Mouse (Mus musculus) bone marrow, adult 2 months (tissue): ENCODE results near the gene Spata2. TPM values are rescaled to one million over a fixed set of nuclear protein-coding genes. Genes with fewer than 3 reads are reported as not detected.

Source experiments
- H3K27ac ChIP-seq: fragments of 200-500 bp; 2 replicates; pipeline ENCODE4 v1.5.1; 2012; ENCODE audit warnings: low read depth, mild to moderate bottlenecking, control low read depth, inconsistent platforms, low read length; ENCODE audit not compliant: control insufficient read depth, poor library complexity, insufficient read depth
- H3K4me1 ChIP-seq: fragments of 200-500 bp; 2 replicates; pipeline ENCODE4 v1.6.1; 2011; ENCODE audit warnings: low read length; ENCODE audit not compliant: control insufficient read depth, insufficient read depth
- H3K4me3 ChIP-seq: fragments of 200-500 bp; replicated peaks from 2 replicates; pipeline ENCODE3; 2011; ENCODE audit warnings: mild to moderate bottlenecking, low read depth, low read length, control low read depth; ENCODE audit not compliant: control insufficient read depth
- CTCF ChIP-seq: fragments of 200-500 bp; IDR thresholded peaks from 2 replicates; pipeline ENCODE4 v1.5.1; 2011; ENCODE audit warnings: low read length, control low read depth; ENCODE audit not compliant: control insufficient read depth, insufficient read depth
- POLR2A ChIP-seq: fragments of 200-500 bp; IDR thresholded peaks from 2 replicates; pipeline ENCODE4 v1.6.1; 2011; ENCODE audit warnings: low read depth, mild to moderate bottlenecking, control low read depth, low read length, borderline replicate concordance; ENCODE audit not compliant: control insufficient read depth
- WGBS: fragments of 180-500 bp; shearing (Covaris S2); methylation state at CpG from one replicate; pipeline ENCODE4 v1.1.7; 2018; 5-methylcytosine and 5-hydroxymethylcytosine counted together
- polyA plus RNA-seq: library from polyadenylated mRNA; stranded (reverse); fragments of >200 nt; gene quantifications from 2 replicates; pipeline ENCODE4 v1.2.4, GENCODE M21; 2011; ENCODE audit warnings: low replicate concordance; ENCODE audit not compliant: missing spikeins, insufficient read depth, insufficient read length

Gene Spata2
- polyA plus RNA-seq, 1 experiment = 9.1 TPM

DNA sequence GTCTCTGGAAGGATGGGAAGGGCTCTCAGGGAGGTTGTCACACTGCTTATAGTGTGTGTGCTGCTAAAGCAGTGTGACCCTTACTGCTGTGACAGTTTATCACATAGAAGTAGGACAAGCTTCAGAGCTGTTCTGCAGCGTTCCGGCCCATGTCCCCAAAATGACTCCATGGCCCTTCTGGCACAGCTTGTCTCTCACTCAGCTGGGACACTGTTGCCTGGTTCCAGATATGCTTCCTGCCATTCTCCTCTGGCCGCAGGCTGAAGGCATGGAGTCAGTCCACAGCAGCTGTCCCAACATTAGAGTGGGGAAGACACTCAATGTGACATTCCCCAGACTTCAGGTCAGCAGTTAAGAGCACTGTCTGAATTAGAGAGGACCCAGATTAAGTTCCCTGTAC, 34.1 kb downstream of the Spata2 start:
- 97% methylated on average over 3 of the region's 3 CpGs for WGBS
- Histone ChIP-seq H3K4me3 (no peak overlapping the region), H3K4me1 (no peaks in the 10 kb centered on the region; the same call in 1 of the 2 replicates), H3K27ac (no peak overlapping the region)
- no peak for TF ChIP-seq POLR2A
- TF ChIP-seq CTCF = no peak

- Histone ChIP-seq H3K4me3 (no peak overlapping the region), H3K4me1 (no peaks in the 10 kb centered on the region; the same call in 1 of the 2 replicates), H3K27ac (no peak overlapping the region)
- TF ChIP-seq CTCF = no peak
- no peak for TF ChIP-seq POLR2A
- 47% methylated on average over 9 of the region's 9 CpGs for WGBS
These were observed 35.5 kb downstream of the Spata2 start for GRCm38 (mm10) chr2:167457213-167457612.

DNA sequence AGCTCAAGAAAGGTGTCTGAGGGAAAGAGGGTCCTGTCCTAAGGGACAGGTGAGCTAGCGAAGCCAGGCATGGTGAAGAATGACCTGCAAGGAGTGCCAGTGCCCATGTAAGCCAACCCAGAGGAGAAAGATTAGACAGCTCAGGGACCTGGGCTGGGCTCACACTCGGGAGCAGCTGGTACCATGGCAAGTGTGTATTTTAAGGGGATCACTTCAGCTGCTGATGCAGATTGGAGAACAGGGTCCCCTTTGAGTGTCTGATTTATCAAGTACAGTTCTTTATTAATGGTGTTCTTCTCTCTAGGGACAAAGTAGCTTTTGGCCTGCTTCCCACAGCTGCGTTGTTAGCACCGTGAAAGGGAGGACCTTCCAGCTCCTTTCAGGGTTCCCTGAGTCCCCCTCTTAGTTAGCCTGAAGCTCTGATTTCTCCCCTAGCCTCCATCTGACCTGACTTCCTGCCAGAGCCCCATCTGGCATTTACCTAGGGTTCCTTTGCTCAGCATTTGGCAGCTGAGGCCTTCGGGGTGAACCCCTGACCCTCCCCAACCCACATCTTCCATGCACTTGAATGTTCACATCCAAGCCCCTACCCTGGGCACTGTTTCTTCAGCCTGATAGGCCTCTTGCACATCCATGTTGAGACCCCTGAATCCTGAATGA, 36.2 kb downstream of the Spata2 start:
- 74% methylated on average over 5 of the region's 5 CpGs for WGBS
- TF ChIP-seq CTCF = no peak
- no peak for TF ChIP-seq POLR2A
- no peak overlapping the region for H3K4me3 ChIP-seq
- no peak overlapping the region for H3K27ac ChIP-seq
- no peaks in the 10 kb centered on the region; the same call in 1 of the 2 replicates for H3K4me1 ChIP-seq

DNA sequence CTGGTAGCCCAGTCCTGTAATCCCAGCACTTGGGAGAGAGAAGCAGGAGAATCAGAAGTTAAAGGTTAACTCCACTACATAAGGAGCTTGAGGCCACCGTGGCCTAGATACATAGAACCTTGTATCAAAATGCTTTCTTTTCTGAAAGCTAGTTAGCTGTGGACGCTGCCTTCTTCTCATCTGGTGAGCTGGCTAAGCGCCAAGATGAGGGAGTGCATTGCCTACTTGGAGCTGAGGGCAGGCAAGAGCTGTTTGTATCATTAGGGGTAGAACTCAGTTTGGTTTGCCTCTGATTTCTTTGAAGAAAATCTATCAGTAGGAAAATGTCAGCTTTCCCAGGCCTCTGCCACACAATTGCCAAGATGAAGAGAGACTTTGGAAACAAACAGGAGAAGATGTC, 38.9 kb downstream of the Spata2 start:
- TF ChIP-seq CTCF (no peak), POLR2A (no peak)
- WGBS = 80% methylated on average over 3 of the region's 3 CpGs
- Histone ChIP-seq H3K27ac (no peak overlapping the region), H3K4me3 (no peak overlapping the region), H3K4me1 (no peaks in the 10 kb centered on the region; the same call in 1 of the 2 replicates)

DNA sequence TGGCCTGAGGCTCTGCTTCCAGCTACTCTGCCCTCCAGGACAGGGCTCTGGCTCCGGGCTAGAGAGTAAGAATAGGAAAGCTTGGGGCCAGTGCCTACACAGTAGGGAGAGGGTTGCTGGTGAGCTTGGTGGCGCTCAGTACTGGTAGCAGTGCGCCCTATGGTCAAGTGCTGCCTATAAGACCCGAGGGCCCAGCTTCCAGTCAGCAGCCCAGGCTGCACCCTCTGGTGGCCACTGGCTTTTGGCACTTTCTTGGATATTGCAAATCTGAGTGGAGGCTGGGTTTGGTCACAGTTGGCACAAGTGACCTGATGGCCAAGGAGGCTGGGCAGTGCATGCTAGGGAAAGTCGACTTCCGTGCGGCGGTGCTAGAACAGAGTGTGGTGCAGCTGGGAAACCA, 42.0 kb downstream of the Spata2 start:
- Histone ChIP-seq H3K4me3 (no peak overlapping the region), H3K4me1 (peaks cover 2% of the 10 kb centered on the region; the same call in 1 of the 2 replicates), H3K27ac (no peak overlapping the region; the same call in 1 of the 2 replicates)
- 89% methylated on average over 8 of the region's 8 CpGs for WGBS
- TF ChIP-seq CTCF (no peak), POLR2A (no peak)

GRCm38 (mm10) chr2:167449331-167450275, 43.1 kb downstream of the Spata2 start:
- no peak overlapping the region for H3K27ac ChIP-seq
- 92% methylated on average over 21 of the region's 21 CpGs for WGBS

DNA sequence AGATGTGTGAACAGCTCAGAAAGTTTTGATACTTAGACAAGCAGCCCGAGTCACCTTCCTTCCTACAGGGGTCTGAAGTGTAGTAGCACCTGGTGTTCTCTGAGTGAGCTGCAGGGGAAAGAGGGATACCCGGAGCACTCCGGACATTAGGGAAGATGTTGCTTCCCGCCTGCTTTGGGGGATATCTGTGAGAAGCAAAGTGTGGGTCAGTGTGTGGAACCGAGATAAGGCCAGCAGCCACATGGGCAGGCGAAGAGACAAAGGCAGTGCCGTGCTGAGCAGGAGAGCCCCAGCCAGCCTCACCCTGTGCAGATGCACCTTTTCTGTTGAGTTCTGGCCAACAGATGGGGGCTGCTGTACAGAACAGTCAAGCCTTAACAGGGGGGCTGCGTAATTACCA, 45.1 kb downstream of the Spata2 start:
- no peak for TF ChIP-seq POLR2A
- no peak for TF ChIP-seq CTCF
- H3K4me1 ChIP-seq = peaks cover 2% of the 10 kb centered on the region; the same call in 1 of the 2 replicates
- peak overlapping the region; percentile 35 for H3K27ac ChIP-seq
- 66% methylated on average over 8 of the region's 8 CpGs for WGBS
- no peak overlapping the region for H3K4me3 ChIP-seq

More at GRCm38 (mm10) chr2:167449331-167450275, 43.1 kb downstream of the Spata2 start:
- no peak for TF ChIP-seq POLR2A
- no peak for TF ChIP-seq CTCF
- Histone ChIP-seq H3K4me3 (no peak overlapping the region), H3K4me1 (peaks cover 2% of the 10 kb centered on the region; the same call in 1 of the 2 replicates)

GRCm38 (mm10) chr2:167447207-167447606, 45.5 kb downstream of the Spata2 start:
- no peak overlapping the region for H3K4me3 ChIP-seq
- TF ChIP-seq CTCF = no peak
- no peak for TF ChIP-seq POLR2A
- H3K27ac ChIP-seq = peak overlapping the region; percentile 76
- WGBS = 72% methylated on average over 7 of the region's 7 CpGs
- H3K4me1 ChIP-seq = peaks cover 2% of the 10 kb centered on the region; the same call in 1 of the 2 replicates
